Mouse (Mus musculus): ENCODE measurements around the gene Prkn. TPM values are rescaled to one million over a fixed set of nuclear protein-coding genes. Genes with fewer than 3 reads are reported as not detected.

The Prkn gene
- total RNA-seq (2014; rRNA removed): 6.8 and 8.0 TPM in 2 replicates
- 5.8 and 6.2 TPM in 2 replicates for polyA plus RNA-seq (2015; fragmentation: Nextera tagmentation; extraction: Ambion mirVana)

DNA sequence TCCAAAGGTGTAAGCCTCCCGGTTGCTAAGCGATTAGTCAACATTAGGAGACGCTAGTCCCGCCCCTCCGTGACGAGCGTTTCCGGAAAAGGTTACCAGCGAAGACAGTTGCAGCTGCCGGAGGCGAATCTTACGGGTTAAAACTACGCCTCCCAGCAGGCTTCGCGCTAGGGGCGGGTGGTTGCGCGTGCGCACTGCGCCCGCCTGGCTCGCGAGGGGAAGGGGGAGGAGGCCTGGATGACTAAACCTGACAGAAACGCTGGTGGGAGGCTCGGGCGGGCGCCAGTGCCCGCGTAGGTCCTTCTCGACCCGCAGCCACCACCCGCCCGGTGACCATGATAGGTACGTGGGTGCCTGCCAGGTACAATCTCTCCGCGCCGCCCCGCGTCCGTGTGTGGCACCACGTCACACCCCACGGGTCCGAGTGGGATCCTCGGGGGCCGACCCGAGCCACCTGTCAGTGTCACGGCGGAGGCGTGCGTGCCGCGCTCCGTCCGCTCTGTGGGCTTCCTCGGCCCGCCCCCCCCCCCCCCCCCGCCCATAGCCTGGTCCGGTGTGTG, at the start of gene Prkn, which contains the start of gene Pacrg:
Gene Prkn, plus strand, starts transcription at position 237 of the 560 bp plus-strand sequence.
Gene Pacrg, minus strand, starts transcription at position 164 of the 560 bp plus-strand sequence.
- Histone ChIP-seq H3K27me3 (ENCODE audit: insufficient read depth, low read length) (no peaks in the 10 kb centered on the region), H3K4me2 (ENCODE audit: low read depth) (peak within 1 kb of the TSS; percentile 82), H3K4me3 (ENCODE audit: low read depth, low read length) (peak within 1 kb of the TSS; percentile 71), H3K9me3 (ENCODE audit: low read length) (no peaks in the 10 kb centered on the region), H3K36me3 (ENCODE audit: insufficient read depth) (no peaks in the 10 kb centered on the region), H3K27ac (ENCODE audit: low read depth, low read length) (peak within 1 kb of the TSS; percentile 85), H3K9ac (peak within 1 kb of the TSS; percentile 78), H3K4me1 (ENCODE audit: insufficient read depth) (no peaks in the 10 kb centered on the region; the same call in 1 of the 2 replicates)
- DNase-seq (peak; percentile 99), ATAC-seq (peak; percentile 98)
- under 1% methylated on average over 50 of the region's 58 CpGs for WGBS
- TF ChIP-seq CTCF (IDR thresholded peaks at IDR 0.05; ENCODE audit: low read depth): no peak

- no peak overlapping the region for H3K27ac ChIP-seq (ENCODE audit: low read depth, low read length)
- no peak overlapping the region for H3K4me3 ChIP-seq (ENCODE audit: low read depth, low read length)
- DNase-seq: peak; percentile 34
- no peaks in the 10 kb centered on the region for H3K27me3 ChIP-seq (ENCODE audit: insufficient read depth, low read length)
- no peak overlapping the region for H3K4me2 ChIP-seq (ENCODE audit: low read depth)
- TF ChIP-seq CTCF (IDR thresholded peaks at IDR 0.05; ENCODE audit: low read depth): no peak
- no peak overlapping the region for H3K9ac ChIP-seq
- H3K36me3 ChIP-seq (ENCODE audit: insufficient read depth): no peaks in the 10 kb centered on the region
- H3K4me1 ChIP-seq (ENCODE audit: insufficient read depth): no peaks in the 10 kb centered on the region
- no peak for ATAC-seq
- 37% methylated on average over 3 of the region's 3 CpGs for WGBS
- no peaks in the 10 kb centered on the region for H3K9me3 ChIP-seq (ENCODE audit: low read length)
These were observed 48.5 kb upstream of the Prkn start for GRCm38 (mm10) chr17:10791661-10792060.

GRCm38 (mm10) chr17:10806692-10807091, 33.5 kb upstream of the Prkn start:
- Histone ChIP-seq H3K36me3 (ENCODE audit: insufficient read depth) (no peaks in the 10 kb centered on the region), H3K27me3 (ENCODE audit: insufficient read depth, low read length) (no peaks in the 10 kb centered on the region), H3K9ac (no peak overlapping the region), H3K27ac (ENCODE audit: low read depth, low read length) (no peak overlapping the region), H3K9me3 (ENCODE audit: low read length) (no peaks in the 10 kb centered on the region), H3K4me3 (ENCODE audit: low read depth, low read length) (no peak overlapping the region), H3K4me1 (ENCODE audit: insufficient read depth) (no peaks in the 10 kb centered on the region), H3K4me2 (ENCODE audit: low read depth) (no peak overlapping the region)
- 77% methylated on average over 4 of the region's 4 CpGs for WGBS
- ATAC-seq: no peak
- no peak for DNase-seq
- no peak for TF ChIP-seq CTCF (IDR thresholded peaks at IDR 0.05; ENCODE audit: low read depth)

DNA sequence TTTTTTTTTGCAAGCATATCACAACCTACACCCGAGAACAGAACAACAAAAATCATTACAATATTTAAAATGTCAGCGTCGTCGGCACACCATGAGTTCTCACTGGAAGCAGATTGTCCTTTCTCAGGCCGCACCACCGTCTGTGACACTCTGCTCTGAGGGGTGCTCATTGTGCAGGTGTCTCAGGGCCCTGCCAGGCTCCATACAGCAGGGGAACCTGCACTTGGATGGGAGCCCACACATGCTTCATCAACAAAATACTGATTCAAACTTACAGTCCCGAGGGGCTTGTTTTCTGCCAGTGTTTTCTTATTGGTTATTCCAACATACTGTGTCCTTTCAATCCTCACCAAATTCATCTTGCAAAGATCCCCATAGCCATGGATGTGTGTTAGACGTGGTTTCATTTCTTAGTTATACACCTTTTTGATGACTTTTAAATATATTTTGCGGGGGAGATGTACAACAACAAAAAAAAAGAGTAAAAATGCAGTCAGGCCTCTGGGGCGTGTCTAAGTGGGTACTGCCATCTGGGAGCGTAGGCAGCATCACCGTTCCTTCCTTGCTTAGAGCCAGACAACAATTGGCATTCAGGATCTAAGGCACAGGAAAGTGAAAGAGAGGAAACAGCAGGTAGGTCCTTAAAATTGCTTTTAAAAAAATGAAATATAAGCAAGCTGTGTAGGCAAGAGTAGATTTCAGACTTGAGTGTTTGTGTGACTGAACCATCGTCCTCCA, 32.8 kb upstream of the Prkn start:
- Histone ChIP-seq H3K4me3 (ENCODE audit: low read depth, low read length) (no peak overlapping the region), H3K4me1 (ENCODE audit: insufficient read depth) (no peaks in the 10 kb centered on the region), H3K27me3 (ENCODE audit: insufficient read depth, low read length) (no peaks in the 10 kb centered on the region), H3K4me2 (ENCODE audit: low read depth) (no peak overlapping the region), H3K36me3 (ENCODE audit: insufficient read depth) (no peaks in the 10 kb centered on the region), H3K9me3 (ENCODE audit: low read length) (no peaks in the 10 kb centered on the region), H3K27ac (ENCODE audit: low read depth, low read length) (no peak overlapping the region), H3K9ac (no peak overlapping the region)
- peak; percentile 9 for DNase-seq
- no peak for ATAC-seq
- TF ChIP-seq CTCF (IDR thresholded peaks at IDR 0.05; ENCODE audit: low read depth): no peak
- WGBS: 44% methylated on average over 13 of the region's 13 CpGs

DNA sequence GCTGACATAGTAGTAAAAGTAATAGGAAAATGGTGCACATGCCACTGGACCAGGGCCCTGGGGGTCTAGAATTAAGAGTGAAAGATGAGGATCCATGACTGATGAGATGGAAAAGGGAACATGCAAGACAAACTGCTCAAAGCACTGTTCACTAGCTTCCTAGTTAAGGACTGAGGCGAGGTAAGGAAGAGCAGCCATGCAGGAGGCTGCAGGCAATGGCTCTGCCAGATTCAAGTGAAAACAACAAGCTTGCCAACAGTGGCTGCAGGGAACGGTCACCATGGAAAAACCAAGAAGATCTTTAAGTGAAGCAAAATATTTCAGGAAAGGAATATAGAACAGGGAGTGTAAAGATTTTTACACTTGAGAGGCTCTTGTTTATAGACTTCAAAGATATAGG, 31.6 kb upstream of the Prkn start:
- no peaks in the 10 kb centered on the region for H3K27me3 ChIP-seq (ENCODE audit: insufficient read depth, low read length)
- no peaks in the 10 kb centered on the region for H3K9me3 ChIP-seq (ENCODE audit: low read length)
- H3K4me2 ChIP-seq (ENCODE audit: low read depth): no peak overlapping the region
- H3K4me1 ChIP-seq (ENCODE audit: insufficient read depth): no peaks in the 10 kb centered on the region
- H3K4me3 ChIP-seq (ENCODE audit: low read depth, low read length): no peak overlapping the region
- DNase-seq (no peak), ATAC-seq (no peak)
- no peak for TF ChIP-seq CTCF (IDR thresholded peaks at IDR 0.05; ENCODE audit: low read depth)
- H3K36me3 ChIP-seq (ENCODE audit: insufficient read depth): no peaks in the 10 kb centered on the region
- H3K27ac ChIP-seq (ENCODE audit: low read depth, low read length): no peak overlapping the region
- H3K9ac ChIP-seq: no peak overlapping the region
- WGBS: 64% methylated on average over 2 of the region's 2 CpGs

DNA sequence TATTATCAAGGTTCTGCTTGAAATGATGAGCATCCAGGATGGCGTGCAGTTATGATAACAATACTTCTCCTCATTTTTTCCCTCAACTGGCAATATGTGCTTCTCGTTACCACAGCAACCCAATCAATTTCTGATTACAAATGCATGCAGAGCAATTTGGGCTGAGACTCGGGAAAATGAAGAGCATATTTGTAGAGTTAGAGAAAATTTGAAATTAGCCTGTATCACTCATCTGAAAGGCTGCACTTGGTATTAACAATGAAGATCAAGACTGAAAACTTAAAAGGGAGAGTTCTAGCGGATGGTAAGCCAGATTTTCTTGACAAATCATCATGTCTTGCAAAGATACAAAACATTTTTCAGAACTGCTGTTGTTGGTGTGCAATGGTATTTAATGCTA, 21.2 kb upstream of the Prkn start:
- Histone ChIP-seq H3K4me1 (ENCODE audit: insufficient read depth) (no peaks in the 10 kb centered on the region), H3K27ac (ENCODE audit: low read depth, low read length) (no peak overlapping the region), H3K27me3 (ENCODE audit: insufficient read depth, low read length) (no peaks in the 10 kb centered on the region), H3K4me2 (ENCODE audit: low read depth) (no peak overlapping the region), H3K9ac (no peak overlapping the region), H3K4me3 (ENCODE audit: low read depth, low read length) (no peak overlapping the region), H3K9me3 (ENCODE audit: low read length) (no peaks in the 10 kb centered on the region), H3K36me3 (ENCODE audit: insufficient read depth) (no peaks in the 10 kb centered on the region)
- 59% methylated on average over 4 of the region's 4 CpGs for WGBS
- TF ChIP-seq CTCF (IDR thresholded peaks at IDR 0.05; ENCODE audit: low read depth): no peak
- DNase-seq (peak; percentile 22), ATAC-seq (no peak)

DNA sequence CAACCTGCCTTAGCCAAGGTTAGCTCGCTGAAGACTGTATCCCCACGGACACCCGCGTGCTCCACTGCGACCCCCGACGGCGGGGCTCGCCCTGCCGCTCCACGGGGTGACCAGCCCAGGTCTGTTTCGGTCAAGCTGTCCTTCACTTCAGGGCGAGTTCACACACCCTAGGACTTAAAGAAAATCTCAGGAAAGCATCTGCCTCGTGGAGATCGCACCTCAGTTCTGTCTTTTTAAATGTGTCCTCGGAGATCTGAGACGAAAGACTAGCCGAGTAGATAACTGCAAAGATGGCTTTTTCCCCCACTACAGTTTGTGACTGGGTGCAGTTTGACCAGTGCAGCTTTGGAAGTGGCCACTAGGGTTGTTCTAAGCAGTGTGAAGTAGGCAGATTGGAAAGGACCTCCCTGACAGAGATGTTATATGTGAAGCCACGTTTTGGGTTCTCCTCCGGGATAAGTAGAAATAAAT, 582 bp downstream of the Prkn start:
- TF ChIP-seq CTCF (IDR thresholded peaks at IDR 0.05; ENCODE audit: low read depth): peak; percentile 71
- H3K27ac ChIP-seq (ENCODE audit: low read depth, low read length): peak overlapping the region; percentile 85
- WGBS: 2% methylated on average over 20 of the region's 20 CpGs

More for the DNA sequence above, 582 bp downstream of the Prkn start:
- ATAC-seq: peak; percentile 58
- Histone ChIP-seq H3K4me1 (ENCODE audit: insufficient read depth) (no peaks in the 10 kb centered on the region; the same call in 1 of the 2 replicates), H3K4me2 (ENCODE audit: low read depth) (peak overlapping the region; percentile 82), H3K27me3 (ENCODE audit: insufficient read depth, low read length) (no peaks in the 10 kb centered on the region), H3K9me3 (ENCODE audit: low read length) (no peaks in the 10 kb centered on the region), H3K9ac (peak overlapping the region; percentile 78), H3K4me3 (ENCODE audit: low read depth, low read length) (peak overlapping the region; percentile 71), H3K36me3 (ENCODE audit: insufficient read depth) (no peaks in the 10 kb centered on the region)
- DNase-seq: peak; percentile 71

All from forebrain, postnatal 0 days (tissue).